Mouse (Mus musculus): Measurements from ENCODE around the gene Slc27a4.

DNA sequence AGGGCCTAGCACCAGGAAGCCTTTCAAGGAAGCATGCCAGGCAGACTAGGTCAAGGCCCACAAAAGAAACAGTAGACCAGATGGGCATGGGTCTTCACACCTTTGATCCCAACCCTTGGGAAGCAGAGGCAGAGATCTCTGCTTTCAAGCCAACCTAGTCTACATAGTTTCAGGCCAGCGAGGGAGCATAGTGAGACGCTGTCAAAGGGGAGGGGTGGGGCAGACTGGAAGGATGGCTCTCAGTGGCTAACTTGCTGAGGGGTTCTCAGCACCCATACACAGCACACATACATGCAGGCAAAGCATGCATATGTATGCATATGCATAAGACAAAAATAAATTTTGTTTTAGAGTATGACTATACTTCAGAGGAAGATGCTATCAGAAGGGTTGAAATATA is 16.9 kb downstream of the Slc27a4 start:
- TF ChIP-seq CTCF (IDR thresholded peaks at IDR 0.05) (no peak), EP300 (IDR thresholded peaks at IDR 0.05) (no peak)
